Mouse (Mus musculus): Measurements from ENCODE around the gene Rhox1. TPM values are rescaled to one million over a fixed set of nuclear protein-coding genes. Genes with fewer than 3 reads are reported as not detected.
"Not testable (repeated sequence)": the region's sequence is repeated elsewhere in the genome, so short reads cannot be mapped to it uniquely, and the experiment has no call there.

Gene Rhox1
- polyA plus RNA-seq, 1 experiment from 2014 or later: not detected

DNA sequence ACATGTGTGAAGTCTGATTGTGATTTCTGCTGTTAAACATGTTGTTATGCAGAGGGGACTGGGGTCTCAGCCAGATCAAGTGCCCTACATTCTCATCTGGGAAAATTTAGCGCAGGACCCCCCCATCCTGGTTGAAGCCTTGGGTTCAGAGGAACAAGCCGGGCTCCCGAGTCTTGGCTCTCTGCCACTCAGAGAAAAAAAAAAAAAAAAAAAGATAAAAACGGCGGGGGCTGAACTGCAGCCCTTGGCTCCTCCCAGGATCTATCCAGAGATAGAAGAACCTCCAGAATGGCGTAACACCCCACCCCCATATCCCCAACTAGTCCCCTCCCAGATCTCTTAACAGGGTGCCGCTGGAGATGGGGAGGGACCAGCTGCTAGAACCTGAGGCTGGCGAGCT, 37.7 kb downstream of the Rhox1 start:
- not testable (repeated sequence) for H3K9ac ChIP-seq (replicated peaks; ENCODE audit: low read depth, low read length); H3K4me1 ChIP-seq (ENCODE audit: control insufficient read depth, insufficient read depth, low read length); H3K4me3 ChIP-seq (ENCODE audit: low read depth, low read length); H3K4me2 ChIP-seq (ENCODE audit: low read depth, low read length); H3K27ac ChIP-seq (ENCODE audit: low read depth, low read length); H3K27me3 ChIP-seq (ENCODE audit: control insufficient read depth, insufficient read depth, low read length); ATAC-seq (ENCODE audit: low read depth); H3K36me3 ChIP-seq (ENCODE audit: control insufficient read depth, insufficient read depth, low read length); H3K9me3 ChIP-seq (ENCODE audit: control insufficient read depth, low read length)
- 65% methylated on average over 8 of the region's 8 CpGs for whole genome bisulfite sequencing

DNA sequence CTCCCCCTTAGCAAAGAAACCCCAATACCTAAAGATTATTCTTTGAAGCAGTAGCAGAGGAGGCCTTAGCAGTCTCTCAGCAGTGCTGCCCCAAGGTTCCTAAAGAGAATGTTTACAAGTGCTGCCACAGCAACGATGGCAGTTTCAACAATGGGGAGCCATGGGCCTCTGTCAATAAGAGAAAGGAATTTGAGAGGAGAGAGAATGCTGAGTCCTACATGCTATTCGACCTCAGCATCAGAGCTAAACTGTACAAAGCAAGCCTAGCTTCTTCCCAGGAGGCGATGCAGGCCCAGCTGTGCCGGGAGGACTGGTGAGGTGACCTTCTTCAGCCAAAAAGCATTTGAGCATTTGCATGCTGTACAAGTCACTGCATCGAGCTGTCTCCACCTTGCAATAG, 53.3 kb downstream of the Rhox1 start, which contains the start of gene Akap14:
Gene Akap14 (minus strand): TSS at position 101 of the 400 bp plus-strand sequence.
- no peak for ATAC-seq (ENCODE audit: low read depth)
- no peaks in the 10 kb centered on the region for H3K4me1 ChIP-seq (ENCODE audit: control insufficient read depth, insufficient read depth, low read length)
- no peaks in the 10 kb centered on the region for H3K27me3 ChIP-seq (ENCODE audit: control insufficient read depth, insufficient read depth, low read length)
- 46% methylated on average over 5 of the region's 5 CpGs for WGBS
- H3K9me3 ChIP-seq (ENCODE audit: control insufficient read depth, low read length): no peaks in the 10 kb centered on the region
- no peaks in the 10 kb centered on the region for H3K36me3 ChIP-seq (ENCODE audit: control insufficient read depth, insufficient read depth, low read length)
- H3K4me3 ChIP-seq (ENCODE audit: low read depth, low read length): no peak within 1 kb of the TSS
- H3K27ac ChIP-seq (ENCODE audit: low read depth, low read length): no peak within 1 kb of the TSS
- no peak within 1 kb of the TSS for H3K4me2 ChIP-seq (ENCODE audit: low read depth, low read length)
- no peak within 1 kb of the TSS for H3K9ac ChIP-seq (replicated peaks; ENCODE audit: low read depth, low read length)

DNA sequence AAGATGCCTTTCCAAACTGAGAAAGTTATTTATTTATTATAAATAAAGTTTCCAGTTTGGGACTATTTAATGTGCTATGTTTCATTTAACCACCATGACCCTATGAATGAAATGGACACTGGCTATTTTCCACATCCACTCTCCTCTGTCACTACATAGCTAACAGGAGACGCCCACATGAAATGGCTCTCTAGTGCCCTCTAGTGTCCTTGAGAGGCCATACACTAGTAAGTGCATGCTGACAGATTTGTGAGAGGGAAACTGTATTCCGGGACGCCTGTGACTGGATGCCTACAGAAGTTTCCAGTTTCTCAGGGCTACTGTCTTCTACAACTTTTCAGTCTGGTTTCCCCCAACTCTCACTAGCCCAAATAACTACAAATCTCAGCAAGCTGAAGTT, 55.0 kb downstream of the Rhox1 start:
- ATAC-seq (ENCODE audit: low read depth): no peak

More for the DNA sequence above, 55.0 kb downstream of the Rhox1 start:
- Histone ChIP-seq H3K9me3 (ENCODE audit: control insufficient read depth, low read length) (no peaks in the 10 kb centered on the region), H3K4me2 (ENCODE audit: low read depth, low read length) (no peak overlapping the region), H3K36me3 (ENCODE audit: control insufficient read depth, insufficient read depth, low read length) (no peaks in the 10 kb centered on the region), H3K9ac (replicated peaks; ENCODE audit: low read depth, low read length) (no peak overlapping the region), H3K4me1 (ENCODE audit: control insufficient read depth, insufficient read depth, low read length) (no peaks in the 10 kb centered on the region), H3K27ac (ENCODE audit: low read depth, low read length) (no peak overlapping the region), H3K4me3 (ENCODE audit: low read depth, low read length) (no peak overlapping the region), H3K27me3 (ENCODE audit: control insufficient read depth, insufficient read depth, low read length) (no peaks in the 10 kb centered on the region)
- WGBS: 40% methylated on average over 3 of the region's 3 CpGs

Other genes starting within 250 kb of the Rhox1 start
- 79.6 and 82.8 TPM in 2 replicates for gene Sept6, start 230.5 kb downstream of the Rhox1 start, polyA plus RNA-seq (2014; fragmentation: Nextera tagmentation; extraction: Ambion mirVana)
- gene Sowahd, start 173.4 kb downstream of the Rhox1 start, polyA plus RNA-seq (2014; fragmentation: Nextera tagmentation; extraction: Ambion mirVana): not detected in 2 replicates
- gene Rpl39, start 136.9 kb downstream of the Rhox1 start, polyA plus RNA-seq (2014; fragmentation: Nextera tagmentation; extraction: Ambion mirVana): 292 and 307 TPM in 2 replicates
- gene Upf3b, start 111.9 kb downstream of the Rhox1 start, polyA plus RNA-seq (2014; fragmentation: Nextera tagmentation; extraction: Ambion mirVana): 32.4 and 33.6 TPM in 2 replicates
- 31.3 and 32.7 TPM in 2 replicates for gene Nkap, start 95.5 kb downstream of the Rhox1 start, polyA plus RNA-seq (2014; fragmentation: Nextera tagmentation; extraction: Ambion mirVana)
- gene Akap14, start 53.4 kb downstream of the Rhox1 start, polyA plus RNA-seq (2014; fragmentation: Nextera tagmentation; extraction: Ambion mirVana): 0.29 and 0.48 TPM in 2 replicates
- 681 and 844 TPM in 2 replicates for gene Ndufa1, start 31.1 kb downstream of the Rhox1 start, polyA plus RNA-seq (2014; fragmentation: Nextera tagmentation; extraction: Ambion mirVana)
- 21.8 and 27.1 TPM in 2 replicates for gene Rnf113a1, start 31.0 kb downstream of the Rhox1 start, polyA plus RNA-seq (2014; fragmentation: Nextera tagmentation; extraction: Ambion mirVana)
- gene Gm9, start 11.2 kb downstream of the Rhox1 start, polyA plus RNA-seq (2014; fragmentation: Nextera tagmentation; extraction: Ambion mirVana): not detected in 2 replicates
- not detected in 2 replicates for gene Rhox2a, start 22.7 kb upstream of the Rhox1 start, polyA plus RNA-seq (2014; fragmentation: Nextera tagmentation; extraction: Ambion mirVana)
- gene Rhox3a, start 27.7 kb upstream of the Rhox1 start, polyA plus RNA-seq (2014; fragmentation: Nextera tagmentation; extraction: Ambion mirVana): not detected in 2 replicates
- not detected in 2 replicates for gene Rhox4a, start 43.1 kb upstream of the Rhox1 start, polyA plus RNA-seq (2014; fragmentation: Nextera tagmentation; extraction: Ambion mirVana)
- gene Rhox3a2, start 157.8 kb upstream of the Rhox1 start, polyA plus RNA-seq (2014; fragmentation: Nextera tagmentation; extraction: Ambion mirVana): not detected in 2 replicates
- not detected in 2 replicates for gene Rhox4a2, start 168.6 kb upstream of the Rhox1 start, polyA plus RNA-seq (2014; fragmentation: Nextera tagmentation; extraction: Ambion mirVana)
- gene Rhox2b, start 189.8 kb upstream of the Rhox1 start, polyA plus RNA-seq (2014; fragmentation: Nextera tagmentation; extraction: Ambion mirVana): 0.36 TPM in 1 of 2 replicates, not detected in the other
- not detected in 2 replicates for gene Rhox4b, start 210.2 kb upstream of the Rhox1 start, polyA plus RNA-seq (2014; fragmentation: Nextera tagmentation; extraction: Ambion mirVana)
- gene Rhox2c, start 231.4 kb upstream of the Rhox1 start, polyA plus RNA-seq (2014; fragmentation: Nextera tagmentation; extraction: Ambion mirVana): not detected in 2 replicates
- gene Rhox3c, start 236.3 kb upstream of the Rhox1 start, polyA plus RNA-seq (2014; fragmentation: Nextera tagmentation; extraction: Ambion mirVana): not detected in 2 replicates